Mouse (Mus musculus) frontal cortex, postnatal 14 days (tissue): Measurements from ENCODE around the gene Exosc10.

Experiments used
- DNase-seq, 2 experiments: peaks; one replicate each; pipeline ENCODE4 v3.0.0; 2022; ENCODE audit warnings: low spot score in 2 of 2

Gene Exosc10

GRCm38 (mm10) chr4:148558297-148559000 is at the start of gene Exosc10:
Gene Exosc10 (plus strand): TSS chr4:148558429.
- peak; percentile 66 to 78 for DNase-seq

- DNase-seq, result no peak
Observed at GRCm38 (mm10) chr4:148509450-148510084, 48.7 kb upstream of the Exosc10 start.

- no peak for DNase-seq
Observed at GRCm38 (mm10) chr4:148510691-148511090, 47.5 kb upstream of the Exosc10 start.

- DNase-seq, result no peak
Observed at GRCm38 (mm10) chr4:148511334-148511733, 46.9 kb upstream of the Exosc10 start.

- no peak for DNase-seq
Observed at GRCm38 (mm10) chr4:148513021-148513559, 45.1 kb upstream of the Exosc10 start.

- DNase-seq, result no peak
Observed at GRCm38 (mm10) chr4:148515313-148515712, 42.9 kb upstream of the Exosc10 start.

- no peak for DNase-seq
Observed at GRCm38 (mm10) chr4:148517809-148518208, 40.4 kb upstream of the Exosc10 start.

GRCm38 (mm10) chr4:148518235-148518795 is 39.9 kb upstream of the Exosc10 start:
- DNase-seq, result no peak

GRCm38 (mm10) chr4:148523538-148523937 is 34.7 kb upstream of the Exosc10 start:
- DNase-seq, result no peak

GRCm38 (mm10) chr4:148527158-148527910 is 30.9 kb upstream of the Exosc10 start:
- DNase-seq, result no peak

GRCm38 (mm10) chr4:148530351-148530750 is 27.9 kb upstream of the Exosc10 start:
- DNase-seq, result no peak

GRCm38 (mm10) chr4:148530778-148531177 is 27.5 kb upstream of the Exosc10 start:
- DNase-seq, result no peak

- DNase-seq, result no peak
Observed at GRCm38 (mm10) chr4:148531341-148531740, 26.9 kb upstream of the Exosc10 start.

- no peak for DNase-seq
Observed at GRCm38 (mm10) chr4:148532516-148532915, 25.7 kb upstream of the Exosc10 start.

GRCm38 (mm10) chr4:148533613-148534328 is 24.5 kb upstream of the Exosc10 start:
- DNase-seq, result no peak

- DNase-seq, result no peak
Observed at GRCm38 (mm10) chr4:148535876-148536275, 22.4 kb upstream of the Exosc10 start.

GRCm38 (mm10) chr4:148549106-148549505 is 9.1 kb upstream of the Exosc10 start:
- no peak for DNase-seq

GRCm38 (mm10) chr4:148557766-148558165 is 463 bp upstream of the Exosc10 start:
- no peak for DNase-seq

- no peak for DNase-seq
Observed at GRCm38 (mm10) chr4:148562676-148563075, 4.4 kb downstream of the Exosc10 start.

GRCm38 (mm10) chr4:148563595-148563994 is 5.4 kb downstream of the Exosc10 start:
- no peak for DNase-seq

GRCm38 (mm10) chr4:148570138-148570537 is 11.9 kb downstream of the Exosc10 start:
- DNase-seq, result no peak
